Mouse (Mus musculus) urinary bladder, adult 18-20 months (tissue): ENCODE measurements at regions not wholly inside any gene's neighbourhood (a gene's known extent, or its start where the extent isn't known, plus 50 kb on each side); places are given as distances from the start of the nearest gene placed in this dataset.

Experiments
- DNase-seq, 2 experiments: peaks; one replicate each; pipeline ENCODE4 v3.0.0; 2022; ENCODE audit warnings: low spot score in 2 of 2, mixed read lengths in 2 of 2

- DNase-seq, result no peak
Measured at GRCm38 (mm10) chr3:49520088-49520487, 237.0 kb downstream of the Pcdh18 start.

- DNase-seq, result no peak
Measured at GRCm38 (mm10) chr3:49504581-49504980, 252.5 kb downstream of the Pcdh18 start.

- DNase-seq, result no peak
Measured at GRCm38 (mm10) chr3:49502351-49502750, 254.8 kb downstream of the Pcdh18 start.

GRCm38 (mm10) chr3:49485105-49485504, 272.0 kb downstream of the Pcdh18 start:
- peak in 1 of 2 experiments; percentile 36 for DNase-seq
